Mouse (Mus musculus): ENCODE data around the gene Vmn1r36. TPM values are rescaled to one million over a fixed set of nuclear protein-coding genes. Genes with fewer than 3 reads are reported as not detected.
"Not testable (repeated sequence)": the region's sequence is repeated elsewhere in the genome, so short reads cannot be mapped to it uniquely, and the experiment has no call there.

The Vmn1r36 gene
- not detected in 2 replicates for polyA plus RNA-seq (2012)

DNA sequence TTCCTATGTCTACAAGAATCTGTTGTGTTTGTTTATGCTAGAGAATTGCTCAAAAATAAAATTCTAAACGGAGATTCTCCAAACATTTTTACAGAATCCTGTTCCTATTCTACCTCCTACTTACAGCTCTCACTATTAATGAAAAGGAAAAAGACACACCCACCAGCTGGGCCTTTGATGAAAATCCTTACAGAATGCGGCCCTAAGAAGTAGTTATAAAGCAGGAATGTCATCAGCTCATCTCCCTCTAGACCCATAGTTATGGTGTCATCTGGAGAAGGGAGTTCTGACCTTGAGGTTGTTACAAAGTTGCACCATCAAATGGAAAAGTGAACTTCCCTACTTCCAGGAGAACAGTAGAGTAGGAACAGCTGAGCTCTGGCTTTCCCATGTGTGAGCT lies at the start of gene Vmn1r36:
Vmn1r36 (minus strand) TSS at position 101 of the 400 bp plus-strand sequence.
- not testable (repeated sequence) for H3K4me1 ChIP-seq (ENCODE audit: control insufficient read depth); H3K36me3 ChIP-seq (ENCODE audit: control insufficient read depth); H3K4me3 ChIP-seq (replicated peaks); H3K27me3 ChIP-seq (ENCODE audit: control insufficient read depth); H3K9me3 ChIP-seq (ENCODE audit: control insufficient read depth, low read length)

DNA sequence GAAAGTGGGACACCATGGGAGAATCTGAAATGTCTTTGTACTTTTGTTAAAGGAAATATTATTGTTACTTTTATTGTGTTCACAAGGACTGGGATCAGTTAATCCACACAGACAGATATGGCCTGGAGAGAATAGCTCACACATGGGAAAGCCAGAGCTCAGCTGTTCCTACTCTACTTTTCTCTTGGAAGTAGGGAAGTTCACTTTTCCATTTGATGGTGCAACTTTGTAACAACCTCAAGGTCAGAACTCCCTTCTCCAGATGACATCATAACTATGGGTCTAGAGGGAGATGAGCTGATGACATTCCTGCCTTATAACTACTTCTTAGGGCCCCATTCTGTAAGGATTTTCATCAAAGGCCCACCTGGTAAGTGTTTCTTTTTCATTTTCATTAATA lies 10.1 kb upstream of the Vmn1r36 start, which contains the start of gene Vmn1r37:
Vmn1r37 (plus strand) TSS at position 301 of the 400 bp plus-strand sequence.
- not testable (repeated sequence) for H3K27me3 ChIP-seq (ENCODE audit: control insufficient read depth); H3K4me3 ChIP-seq (replicated peaks); H3K4me1 ChIP-seq (ENCODE audit: control insufficient read depth); H3K36me3 ChIP-seq (ENCODE audit: control insufficient read depth); H3K9me3 ChIP-seq (ENCODE audit: control insufficient read depth, low read length)

DNA sequence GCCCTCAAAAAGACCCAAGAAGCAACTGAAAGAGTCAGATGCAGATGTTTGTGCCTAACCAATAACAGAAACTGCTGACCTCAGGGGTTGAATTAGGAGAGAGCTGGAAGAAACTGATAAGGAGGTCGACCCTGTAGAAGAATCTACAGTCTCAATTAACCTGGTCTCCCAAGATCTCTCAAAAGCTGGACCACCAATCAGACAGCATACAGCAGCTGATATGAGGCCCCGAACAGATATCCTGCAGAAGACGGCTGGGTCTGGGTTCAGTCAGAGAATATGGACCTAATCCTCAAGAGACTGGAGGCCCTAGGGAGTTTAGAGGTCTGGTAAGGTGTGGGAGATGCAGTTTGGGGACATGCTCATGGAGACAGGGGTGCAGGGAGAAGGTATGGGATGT lies 5.1 kb downstream of the Vmn1r36 start:
- no peaks in the 10 kb centered on the region for H3K27me3 ChIP-seq (ENCODE audit: control insufficient read depth)
- no peak overlapping the region for H3K4me3 ChIP-seq (replicated peaks)
- TF ChIP-seq GATA1 (IDR thresholded peaks at IDR 0.05; ENCODE audit: low read length) (no peak), TAL1 (IDR thresholded peaks at IDR 0.05; ENCODE audit: low read length) (no peak)
- H3K9me3 ChIP-seq (ENCODE audit: control insufficient read depth, low read length) = no peaks in the 10 kb centered on the region
- no peaks in the 10 kb centered on the region for H3K36me3 ChIP-seq (ENCODE audit: control insufficient read depth)
- no peaks in the 10 kb centered on the region for H3K4me1 ChIP-seq (ENCODE audit: control insufficient read depth)

DNA sequence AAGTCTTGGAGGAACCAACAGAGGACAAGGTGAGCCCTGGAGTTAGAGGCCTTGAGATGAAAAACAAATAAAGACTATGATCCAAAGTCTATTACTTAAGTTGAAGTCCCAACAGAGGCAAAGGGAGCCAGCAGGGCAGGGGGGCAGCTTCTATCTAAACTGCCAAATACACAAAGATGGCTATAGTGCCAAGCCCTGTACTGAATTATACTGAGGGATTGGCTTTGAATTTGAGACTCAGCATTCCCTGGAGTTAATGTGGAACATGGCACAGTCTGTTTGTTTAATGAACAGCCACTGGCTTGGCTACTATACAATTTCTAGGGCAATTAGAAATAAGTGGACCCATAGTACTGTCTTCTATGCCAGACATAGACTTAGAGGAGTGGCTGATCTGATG lies 10.1 kb downstream of the Vmn1r36 start:
- TF ChIP-seq TAL1 (IDR thresholded peaks at IDR 0.05; ENCODE audit: low read length) = no peak
- TF ChIP-seq GATA1 (IDR thresholded peaks at IDR 0.05; ENCODE audit: low read length) = no peak
- no peaks in the 10 kb centered on the region for H3K4me1 ChIP-seq (ENCODE audit: control insufficient read depth)

DNA sequence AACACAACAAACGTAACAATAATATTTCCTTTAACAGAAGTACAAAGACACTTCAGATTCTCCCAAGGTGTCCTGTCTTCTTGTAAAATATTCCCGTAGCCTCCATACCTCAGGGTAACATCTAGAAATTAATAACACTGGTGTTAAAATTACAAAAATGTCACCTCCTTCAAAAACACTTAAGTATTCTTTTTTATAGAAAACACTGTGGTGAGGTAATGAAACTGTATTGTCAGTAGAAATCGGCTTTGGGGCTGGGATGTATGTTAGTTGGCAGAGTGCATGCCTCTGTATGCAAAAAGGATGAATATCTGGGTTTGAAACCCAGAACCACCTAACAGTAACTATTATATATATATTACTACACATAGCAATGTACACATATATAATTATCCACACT lies 33.2 kb downstream of the Vmn1r36 start, which contains the start of gene Vmn1r35:
Vmn1r35 (minus strand) TSS at position 101 of the 400 bp plus-strand sequence.
- Histone ChIP-seq H3K4me1 (ENCODE audit: control insufficient read depth) (no peaks in the 10 kb centered on the region), H3K36me3 (ENCODE audit: control insufficient read depth) (no peaks in the 10 kb centered on the region), H3K4me3 (replicated peaks) (no peak within 1 kb of the TSS), H3K27me3 (ENCODE audit: control insufficient read depth) (no peaks in the 10 kb centered on the region), H3K9me3 (ENCODE audit: control insufficient read depth, low read length) (no peaks in the 10 kb centered on the region)
- no peak for TF ChIP-seq TAL1 (IDR thresholded peaks at IDR 0.05; ENCODE audit: low read length)
- no peak for TF ChIP-seq GATA1 (IDR thresholded peaks at IDR 0.05; ENCODE audit: low read length)

More for the DNA sequence above, 10.1 kb downstream of the Vmn1r36 start:
- Histone ChIP-seq H3K36me3 (ENCODE audit: control insufficient read depth) (no peaks in the 10 kb centered on the region), H3K9me3 (ENCODE audit: control insufficient read depth, low read length) (no peaks in the 10 kb centered on the region), H3K27me3 (ENCODE audit: control insufficient read depth) (no peaks in the 10 kb centered on the region), H3K4me3 (replicated peaks) (no peak overlapping the region)

Other genes with a start within 250 kb of the Vmn1r36 start
- gene Mad2l1, start 183.8 kb downstream of the Vmn1r36 start, polyA plus RNA-seq (2012) = 0.69 and 1.2 TPM in 2 replicates
- not detected in 2 replicates for gene Vmn1r32, start 159.1 kb downstream of the Vmn1r36 start, polyA plus RNA-seq (2012)
- gene Vmn1r33, start 100.9 kb downstream of the Vmn1r36 start, polyA plus RNA-seq (2012) = 0.03 TPM in 1 of 2 replicates, not detected in the other
- gene Vmn1r34, start 75.3 kb downstream of the Vmn1r36 start, polyA plus RNA-seq (2012) = not detected in 2 replicates
- gene Vmn1r35, start 33.3 kb downstream of the Vmn1r36 start, polyA plus RNA-seq (2012) = not detected in 2 replicates
- not detected in 2 replicates for gene Vmn1r37, start 10.2 kb upstream of the Vmn1r36 start, polyA plus RNA-seq (2012)
- not detected in 2 replicates for gene Vmn1r38, start 63.5 kb upstream of the Vmn1r36 start, polyA plus RNA-seq (2012)
- not detected in 2 replicates for gene Vmn1r39, start 91.4 kb upstream of the Vmn1r36 start, polyA plus RNA-seq (2012)
- gene Gng12, start 177.2 kb upstream of the Vmn1r36 start, polyA plus RNA-seq (2012) = 0.04 and 0.36 TPM in 2 replicates